Mouse (Mus musculus) erythroblast, embryonic 14.5 days (primary cell): ENCODE measurements around the gene Tm9sf2.

Experiments
- GATA1 ChIP-seq: IDR thresholded peaks from 2 replicates; pipeline ENCODE4 v1.6.1; 2012; ENCODE audit warnings: low read length, inconsistent platforms, mixed read lengths
- TAL1 ChIP-seq: IDR thresholded peaks from 3 replicates; pipeline ENCODE4 v1.6.1; 2012; ENCODE audit warnings: low read length, inconsistent platforms, mixed read lengths

- no peak for TF ChIP-seq TAL1
- no peak for TF ChIP-seq GATA1
Measured at GRCm38 (mm10) chr14:122190527-122190926, 83.7 kb downstream of the Tm9sf2 start.
